Mouse (Mus musculus) stomach, postnatal 0 days (tissue): ENCODE results near the gene Tcn2.

ENCODE experiments used
- CTCF ChIP-seq: IDR thresholded peaks from 2 replicates; pipeline ENCODE4 v1.5.1; 2016; ENCODE audit warnings: antibody characterized with exemption, low read depth, mild to moderate bottlenecking, moderate library complexity
- EP300 ChIP-seq: optimal IDR thresholded peaks from 2 replicates; pipeline ENCODE3; 2016; ENCODE audit warnings: antibody characterized with exemption

DNA sequence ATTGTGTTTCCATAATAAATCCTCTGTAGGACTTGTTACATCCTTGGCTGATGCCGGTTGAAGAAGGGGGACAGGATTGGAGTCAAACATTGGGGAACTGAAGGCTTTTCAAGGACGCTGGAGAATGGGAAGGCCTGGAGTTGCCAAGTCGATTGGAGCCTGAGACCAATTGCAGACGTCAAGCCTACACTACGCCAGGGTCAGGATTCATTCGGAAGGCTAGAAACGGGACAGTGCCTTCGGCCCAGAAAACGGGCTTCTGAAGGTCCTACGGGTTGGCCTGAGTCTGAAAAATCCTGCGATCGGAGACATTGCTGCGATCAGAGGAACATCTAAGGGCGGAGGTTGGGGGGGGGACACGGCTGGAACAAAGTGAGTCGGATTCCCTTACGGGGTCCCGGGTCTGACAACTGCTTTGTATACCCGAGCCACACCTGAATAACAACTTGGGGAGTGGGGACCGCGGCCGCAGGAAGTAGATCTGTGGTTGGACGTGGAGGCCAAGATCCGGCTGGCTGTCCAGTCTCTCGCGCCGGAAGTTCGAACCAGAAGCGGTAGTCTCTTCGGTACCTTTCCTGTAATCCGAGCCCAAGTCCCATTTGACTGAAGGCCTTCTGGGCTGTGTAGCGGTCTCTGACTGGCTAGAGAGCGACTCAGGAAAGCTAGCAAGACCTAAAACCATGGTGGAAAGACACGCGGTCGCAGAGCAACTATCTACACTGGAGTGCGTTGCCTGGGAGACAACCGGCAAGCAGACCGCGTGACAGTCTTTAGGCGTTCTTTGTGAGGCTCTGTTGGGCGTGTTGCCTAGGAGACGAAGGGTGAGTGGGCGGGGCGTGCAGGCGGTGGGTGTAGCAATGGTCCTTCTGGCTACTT, 37.3 kb downstream of the Tcn2 start, which contains the start of the genes 4921536K21Rik and Dusp18:
- TF ChIP-seq CTCF = no peak
- no peak for TF ChIP-seq EP300
